Mouse (Mus musculus) testis, adult 2 months (tissue): Measurements from ENCODE around the gene Ammecr1.

Source experiments
- CTCF ChIP-seq: fragments of 200-500 bp; IDR thresholded peaks from 2 replicates; pipeline ENCODE4 v1.5.1; 2012; ENCODE audit warnings: low read depth, mild to moderate bottlenecking, inconsistent platforms, low read length, moderate library complexity; ENCODE audit not compliant: control insufficient read depth, insufficient read depth, insufficient replicate concordance
- POLR2A ChIP-seq: fragments of 200-500 bp; IDR thresholded peaks from 2 replicates; pipeline ENCODE4 v1.6.1; 2012; ENCODE audit warnings: low read depth, mild to moderate bottlenecking, inconsistent platforms, low read length, moderate library complexity; ENCODE audit not compliant: control insufficient read depth

DNA sequence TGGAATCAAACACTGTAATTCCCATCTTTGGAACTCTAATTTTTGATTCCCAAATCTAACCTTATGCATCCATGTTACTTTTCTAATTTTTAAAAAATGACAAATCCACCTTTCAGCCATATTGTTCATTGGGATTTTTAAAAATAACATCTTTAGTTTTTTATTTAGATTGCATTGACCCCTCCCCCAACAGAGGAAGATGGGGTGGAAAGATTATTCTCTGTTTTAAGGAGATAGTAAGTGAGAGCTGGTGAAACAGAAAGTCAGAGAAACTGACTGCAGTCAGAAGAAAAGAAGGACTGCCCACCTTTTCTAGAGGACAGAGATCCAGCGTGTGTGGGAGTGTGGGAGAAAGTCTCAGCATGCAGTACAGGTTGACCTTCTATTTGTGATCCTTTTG, 30.7 kb upstream of the Ammecr1 start:
- TF ChIP-seq POLR2A (no peak), CTCF (no peak)
